Mouse (Mus musculus): Measurements from ENCODE around the gene Stk39.

The Stk39 gene

GRCm38 (mm10) chr2:68471759-68472550 is at the start of gene Stk39:
TSS of gene Stk39 (minus strand) at chr2:68472268.
- DNase-seq, result peak; percentile 80

- no peak for DNase-seq
Measured at GRCm38 (mm10) chr2:68515409-68515808, 43.3 kb upstream of the Stk39 start.

- DNase-seq, result no peak
Measured at GRCm38 (mm10) chr2:68503202-68503601, 31.1 kb upstream of the Stk39 start.

GRCm38 (mm10) chr2:68502734-68503133 is 30.7 kb upstream of the Stk39 start:
- no peak for DNase-seq

GRCm38 (mm10) chr2:68502236-68502635 is 30.2 kb upstream of the Stk39 start:
- no peak for DNase-seq

- no peak for DNase-seq
Measured at GRCm38 (mm10) chr2:68486275-68486674, 14.2 kb upstream of the Stk39 start.

GRCm38 (mm10) chr2:68485141-68485540 is 13.1 kb upstream of the Stk39 start:
- DNase-seq, result no peak

GRCm38 (mm10) chr2:68482896-68483295 is 10.8 kb upstream of the Stk39 start:
- no peak for DNase-seq

GRCm38 (mm10) chr2:68479823-68480222 is 7.8 kb upstream of the Stk39 start:
- no peak for DNase-seq

GRCm38 (mm10) chr2:68472921-68473320 is 853 bp upstream of the Stk39 start:
- no peak for DNase-seq

- DNase-seq, result no peak
Measured at GRCm38 (mm10) chr2:68472551-68472910, 463 bp upstream of the Stk39 start.

GRCm38 (mm10) chr2:68470891-68471758 is 943 bp downstream of the Stk39 start:
- DNase-seq, result peak; percentile 47

- DNase-seq, result no peak
Measured at GRCm38 (mm10) chr2:68469491-68469890, 2.6 kb downstream of the Stk39 start.

GRCm38 (mm10) chr2:68468698-68469097 is 3.4 kb downstream of the Stk39 start:
- peak; percentile 54 for DNase-seq

- no peak for DNase-seq
Measured at GRCm38 (mm10) chr2:68468259-68468658, 3.8 kb downstream of the Stk39 start.

GRCm38 (mm10) chr2:68467085-68467978 is 4.7 kb downstream of the Stk39 start:
- DNase-seq, result no peak

GRCm38 (mm10) chr2:68466124-68467070 is 5.7 kb downstream of the Stk39 start:
- peak; percentile 70 for DNase-seq

- peak; percentile 7 for DNase-seq
Measured at GRCm38 (mm10) chr2:68465266-68466123, 6.6 kb downstream of the Stk39 start.

GRCm38 (mm10) chr2:68464456-68464855 is 7.6 kb downstream of the Stk39 start:
- DNase-seq, result no peak

GRCm38 (mm10) chr2:68463801-68464200 is 8.3 kb downstream of the Stk39 start:
- no peak for DNase-seq

GRCm38 (mm10) chr2:68458115-68458514 is 14.0 kb downstream of the Stk39 start:
- DNase-seq, result no peak

Data from lung, postnatal 14 days (tissue).